Mouse (Mus musculus) layer of hippocampus, adult 8-10 months (tissue): ENCODE results near the gene Hoxa10. TPM values are rescaled to one million over a fixed set of nuclear protein-coding genes. Genes with fewer than 3 reads are reported as not detected.
A peak's percentile ranks its signal among the peaks of the same experiment; 100 is the strongest.

Experiments
- DNase-seq, 2 experiments: peaks; one replicate each; pipeline ENCODE4 v3.0.0; 2022; ENCODE audit warnings: low spot score in 2 of 2
- total RNA-seq, 4 experiments: library from RNA; stranded (reverse); gene quantifications; 2 replicates each; pipeline ENCODE4 v1.2.4; 2022

Hoxa10 gene
- total RNA-seq, 4 experiments from 2014 or later = not detected

GRCm38 (mm10) chr6:52231885-52232567, 8.6 kb downstream of the Hoxa10 start:
- DNase-seq = no peak

DNA sequence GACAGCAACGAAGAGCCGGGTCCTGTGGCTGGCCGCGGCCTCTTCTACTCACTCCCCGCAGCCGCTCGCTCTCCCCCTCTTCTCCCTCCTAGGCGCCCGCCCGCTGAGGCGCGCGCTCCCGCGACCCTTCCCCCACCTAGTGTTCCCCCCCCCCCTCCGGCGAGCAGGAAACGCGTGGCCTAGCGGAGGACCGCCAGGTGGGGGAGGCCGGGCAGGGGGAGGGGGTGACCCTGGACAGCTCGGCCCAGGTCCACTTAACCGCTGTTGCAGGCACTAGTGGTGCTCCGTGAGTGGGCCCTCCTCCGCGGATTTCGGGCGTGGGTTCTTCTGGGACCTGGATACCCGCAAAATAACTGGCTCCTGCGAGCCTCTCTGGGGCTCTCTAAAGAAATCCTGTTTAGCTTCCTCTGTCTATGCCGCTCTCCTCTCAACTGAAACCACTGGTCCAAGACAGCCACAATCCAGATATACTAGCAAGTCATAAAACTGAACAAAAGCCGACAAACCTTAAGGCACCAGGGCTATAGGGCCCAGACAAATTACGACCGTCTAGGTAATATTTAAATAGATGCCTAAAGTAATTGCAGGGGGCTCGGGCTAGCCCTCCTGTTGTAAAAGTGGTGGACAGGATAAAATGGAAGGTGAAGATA, 10.0 kb downstream of the Hoxa10 start, which contains the start of gene Hoxa9:
Gene Hoxa9 (minus strand): TSS at position 574 of the 650 bp plus-strand sequence.
- DNase-seq = no peak

DNA sequence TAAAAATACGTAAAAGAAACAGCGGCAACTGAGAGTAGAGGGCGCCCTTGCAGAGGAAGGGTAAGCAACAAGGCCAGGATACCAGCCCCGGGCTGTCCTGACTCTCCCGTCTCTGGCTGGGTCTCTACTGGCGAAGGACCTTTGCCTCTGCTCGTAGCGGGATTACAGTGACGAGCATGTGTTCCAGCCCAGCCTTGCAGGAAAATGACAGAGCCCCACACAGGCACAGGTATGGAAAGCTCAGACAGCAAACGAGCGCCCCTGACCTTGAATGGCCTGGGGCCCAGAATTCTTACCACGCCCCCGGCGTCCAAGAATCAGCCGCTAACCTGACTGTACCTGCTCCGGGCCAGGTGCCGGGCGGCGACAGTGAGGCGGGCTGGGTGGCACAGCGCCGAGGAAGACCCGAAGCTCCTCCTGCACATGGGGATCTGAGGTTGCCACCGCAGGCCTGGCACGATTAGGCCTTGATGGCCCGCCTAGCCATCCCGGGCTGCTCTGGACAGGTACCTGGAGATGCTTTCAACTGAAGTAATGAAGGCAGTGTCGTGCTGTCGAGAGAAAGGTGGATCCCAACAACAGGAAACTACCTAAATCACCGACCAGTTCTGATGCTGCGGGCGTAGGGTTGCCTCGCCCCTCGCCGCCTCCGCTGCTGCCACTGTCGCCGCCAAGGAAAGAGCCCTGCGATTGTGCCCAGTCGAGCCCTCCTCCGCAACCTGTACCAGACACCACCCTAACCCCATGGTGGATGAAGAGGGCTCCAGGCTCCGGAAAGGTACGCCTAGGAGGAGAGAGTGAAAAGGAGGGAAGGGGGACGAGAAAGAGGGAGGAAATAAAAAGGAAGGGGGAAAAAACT, 10.9 kb downstream of the Hoxa10 start:
- DNase-seq = no peak

- no peak for DNase-seq
Measured at GRCm38 (mm10) chr6:52228475-52229465, 11.9 kb downstream of the Hoxa10 start.

- DNase-seq = no peak
Measured at GRCm38 (mm10) chr6:52227470-52228222, 13.0 kb downstream of the Hoxa10 start.

DNA sequence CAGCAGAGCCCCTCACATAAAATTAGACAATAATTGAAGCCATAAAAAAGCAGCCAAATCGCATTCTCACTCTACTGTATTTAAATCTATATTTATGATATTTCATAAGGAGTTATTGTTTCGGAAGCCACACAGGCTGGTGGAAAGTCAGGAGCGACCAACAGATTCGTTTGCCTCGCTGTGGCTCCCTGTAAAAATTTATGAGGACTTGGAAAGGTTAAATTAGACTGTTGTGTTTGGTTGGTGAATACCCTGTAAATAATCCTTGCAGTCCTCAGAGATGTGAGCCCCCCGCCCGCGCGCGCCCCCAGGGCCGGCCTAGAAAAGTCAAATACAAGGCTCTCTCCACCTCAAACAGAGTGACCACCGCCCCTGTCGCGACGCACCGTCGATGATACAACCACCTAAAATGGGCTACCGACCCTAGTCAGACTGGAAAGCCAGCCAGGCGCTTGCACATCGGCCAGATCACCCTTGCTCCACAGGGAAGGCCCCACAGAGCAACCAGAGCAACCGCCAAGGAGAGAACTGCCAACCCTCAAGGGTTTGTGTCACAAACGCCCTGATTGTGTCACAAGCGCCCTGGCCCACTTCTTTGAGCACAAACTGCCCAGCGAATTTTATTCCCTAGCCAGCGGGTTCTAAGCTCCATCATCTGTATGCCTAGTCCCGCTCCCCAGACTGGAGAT, 13.9 kb downstream of the Hoxa10 start:
- DNase-seq = no peak

GRCm38 (mm10) chr6:52225612-52226568, 14.8 kb downstream of the Hoxa10 start:
- DNase-seq = no peak

DNA sequence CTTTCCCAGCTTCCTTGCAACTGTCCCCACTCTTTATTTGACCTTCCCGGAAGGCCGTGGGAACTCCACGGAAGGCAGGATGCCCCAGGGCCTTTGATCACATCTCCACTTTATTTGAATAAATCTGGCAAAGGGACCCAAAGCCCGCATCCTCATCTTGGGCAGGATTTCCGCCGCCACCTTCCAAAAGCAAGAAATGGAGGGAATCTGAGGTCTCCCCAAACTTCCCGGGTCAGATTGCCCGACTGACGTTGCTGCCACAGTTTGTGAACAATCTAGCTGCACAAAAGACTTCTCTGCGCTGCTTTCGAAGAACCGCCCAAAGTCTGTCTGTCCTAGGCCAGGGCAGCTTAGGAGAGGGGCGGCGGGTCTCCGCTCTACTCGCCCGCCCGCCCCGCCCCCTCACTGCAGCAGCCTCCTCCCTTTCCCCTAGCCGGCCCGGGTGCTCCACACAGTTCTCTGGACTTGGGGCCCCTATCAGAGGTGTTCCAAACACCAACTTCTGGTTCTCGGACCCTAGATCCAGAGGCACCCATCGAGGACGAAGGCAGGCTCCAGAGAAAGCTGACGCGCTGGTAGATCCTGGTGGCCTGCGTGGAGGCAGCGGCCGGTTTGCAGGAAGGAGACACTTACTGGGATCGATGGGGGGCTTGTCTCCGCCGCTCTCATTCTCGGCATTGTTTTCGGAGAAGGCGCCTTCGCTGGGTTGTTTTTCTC, 15.6 kb downstream of the Hoxa10 start:
- no peak for DNase-seq

DNA sequence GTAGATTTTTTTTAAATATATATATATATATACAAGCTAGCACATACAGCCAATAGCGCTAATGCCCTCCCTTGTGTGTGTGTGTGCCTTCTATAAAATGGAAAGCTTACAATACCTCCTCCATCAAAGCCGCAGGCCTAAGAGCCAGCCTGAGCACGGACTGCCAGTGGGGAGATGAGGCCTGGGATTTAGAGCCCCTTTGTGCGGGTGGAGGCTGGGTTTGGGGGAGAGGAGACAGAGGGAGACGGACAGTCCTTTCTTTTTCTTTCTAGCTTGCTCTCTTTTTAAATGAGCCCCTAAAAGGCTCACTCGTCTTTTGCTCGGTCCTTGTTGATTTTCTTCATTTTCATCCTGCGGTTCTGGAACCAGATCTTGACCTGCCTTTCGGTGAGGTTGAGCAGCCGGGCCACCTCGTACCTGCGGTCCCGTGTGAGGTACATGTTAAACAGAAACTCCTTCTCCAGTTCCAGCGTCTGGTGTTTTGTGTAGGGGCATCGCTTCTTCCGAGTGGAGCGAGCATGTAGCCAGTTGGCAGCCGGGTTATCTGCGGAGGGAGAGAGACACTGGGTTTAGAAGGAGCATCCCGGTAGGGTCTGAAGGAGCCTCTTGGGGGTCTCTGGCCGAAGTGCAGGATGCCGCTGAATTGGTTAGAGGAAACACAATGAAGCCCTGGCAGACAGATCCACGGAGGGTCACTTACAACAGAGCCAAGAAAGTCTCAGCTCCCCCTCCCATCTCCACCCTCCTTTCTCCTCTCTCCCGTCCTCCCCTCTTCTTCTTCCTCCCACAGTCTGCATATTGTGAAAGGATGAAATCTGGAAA, 16.5 kb downstream of the Hoxa10 start:
- DNase-seq = no peak

GRCm38 (mm10) chr6:52222729-52223128, 17.9 kb downstream of the Hoxa10 start:
- no peak for DNase-seq

GRCm38 (mm10) chr6:52221993-52222685, 18.5 kb downstream of the Hoxa10 start:
- DNase-seq = no peak

DNA sequence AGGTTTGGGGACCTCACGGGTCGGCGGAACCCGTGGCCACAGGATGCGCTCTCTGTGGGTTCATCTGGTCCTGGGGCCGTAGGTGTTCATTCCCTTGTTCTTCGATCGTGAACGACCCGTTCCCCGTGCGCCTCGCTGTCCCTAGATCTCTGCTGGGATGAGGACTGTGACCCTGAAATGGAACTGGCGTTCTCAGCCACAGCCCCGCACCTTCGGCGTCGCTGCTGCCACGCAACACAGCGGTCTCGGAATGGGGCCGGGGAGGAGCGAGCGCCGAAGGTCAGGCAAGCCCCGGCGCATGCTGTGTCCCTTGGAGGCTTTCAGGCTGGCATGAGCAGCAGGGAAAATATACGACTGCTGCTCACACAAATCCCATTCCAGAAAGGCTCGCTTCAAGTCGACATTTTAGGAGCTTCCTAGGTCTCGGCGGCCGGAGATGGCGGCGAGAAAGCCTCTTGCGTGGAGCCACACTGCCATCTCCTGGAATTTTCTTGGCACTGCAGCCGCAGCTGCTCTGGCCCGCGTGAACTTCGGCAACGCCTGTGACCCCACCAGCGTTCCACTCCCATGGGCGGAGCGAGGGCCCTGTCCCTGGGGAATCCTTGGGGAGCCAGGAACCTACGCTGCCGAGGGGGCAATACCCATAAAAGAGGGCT, 19.2 kb downstream of the Hoxa10 start, which contains the start of gene Hoxa7:
Gene Hoxa7 (minus strand): TSS at position 518 of the 656 bp plus-strand sequence.
- DNase-seq = peak; percentile 64 to 87

DNA sequence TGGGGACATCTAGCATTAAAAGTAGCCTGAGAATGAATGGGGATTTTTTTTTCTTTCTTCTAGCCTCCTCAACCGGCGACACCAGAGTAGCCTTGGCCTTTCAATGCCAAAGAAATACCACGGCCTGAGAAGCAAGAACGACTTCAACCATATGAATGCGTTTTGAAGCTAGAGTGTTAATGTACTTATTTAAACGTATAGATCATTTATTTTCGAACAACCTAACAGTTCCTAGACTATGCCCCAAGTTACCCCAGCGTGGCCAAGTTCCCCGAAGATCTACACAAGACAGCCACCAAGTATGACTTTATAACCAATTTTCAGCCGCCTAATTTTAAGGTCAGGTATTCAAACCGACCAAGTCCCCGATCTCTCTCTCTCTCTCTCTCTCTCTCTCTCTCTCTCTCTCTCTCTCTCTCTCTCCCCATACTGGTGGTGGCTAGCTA, 19.8 kb downstream of the Hoxa10 start:
- no peak for DNase-seq

DNA sequence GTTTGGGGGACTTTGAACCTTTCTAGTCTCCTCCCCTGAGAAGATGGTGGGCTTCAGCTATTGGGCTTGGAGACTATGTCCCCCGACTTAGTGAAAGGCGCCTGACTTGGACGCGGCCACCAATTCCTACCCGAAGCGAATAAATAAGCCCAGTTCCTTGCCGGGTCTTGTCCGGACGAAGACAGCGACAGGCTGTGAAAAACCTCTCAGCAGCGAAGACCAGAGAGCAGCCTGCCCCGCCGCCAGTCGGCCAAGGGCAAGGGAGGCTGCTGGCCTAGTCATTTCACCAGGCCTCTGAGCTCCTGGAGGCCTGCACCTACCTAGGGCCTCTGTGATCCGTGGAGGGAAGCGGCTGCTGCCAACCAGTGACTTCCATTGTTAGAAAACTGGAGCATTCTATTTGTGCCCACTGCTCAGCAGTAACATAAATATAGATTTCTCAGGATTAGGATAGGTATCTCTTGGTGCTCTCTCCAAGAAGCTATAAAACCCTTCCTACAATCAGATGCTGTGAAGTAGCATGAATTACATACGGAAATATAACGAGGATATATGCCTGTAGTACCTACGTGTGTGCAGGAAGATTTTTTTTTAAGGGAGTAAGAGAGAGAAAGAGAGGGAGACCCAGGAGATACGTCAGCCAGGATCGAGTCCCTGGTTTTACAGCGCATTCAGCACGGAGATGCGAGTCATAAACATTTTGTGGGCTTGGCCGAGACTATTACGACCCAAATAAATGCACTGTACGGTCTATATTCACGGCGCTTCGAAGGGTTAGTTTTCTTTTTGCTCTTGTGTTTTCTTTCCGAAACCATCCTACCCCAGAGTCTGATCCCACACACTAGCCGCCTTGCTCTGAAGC, 20.4 kb downstream of the Hoxa10 start:
- DNase-seq = no peak
